Mouse (Mus musculus): ENCODE measurements at regions not wholly inside any gene's neighbourhood (a gene's known extent, or its start where the extent isn't known, plus 50 kb on each side); places are given as distances from the start of the nearest gene placed in this dataset.
A peak's percentile ranks its signal among the peaks of the same experiment; 100 is the strongest.

DNA sequence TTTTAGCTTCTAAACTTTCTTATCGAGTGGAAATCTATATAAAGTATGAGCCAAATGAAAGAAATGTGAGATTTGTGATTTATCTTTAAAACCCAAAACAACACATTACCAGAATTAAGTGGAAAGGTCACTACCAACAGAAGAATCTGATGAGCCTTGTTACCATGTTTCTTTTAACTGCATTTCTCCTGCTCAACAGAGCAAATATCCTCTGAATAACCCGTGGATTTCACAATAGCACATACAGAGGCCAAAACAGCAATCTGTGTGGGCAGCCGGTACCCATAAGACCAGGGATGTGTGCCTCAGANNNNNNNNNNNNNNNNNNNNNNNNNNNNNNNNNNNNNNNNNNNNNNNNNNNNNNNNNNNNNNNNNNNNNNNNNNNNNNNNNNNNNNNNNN is 85.3 kb downstream of the 4930444P10Rik start:
- no peak for DNase-seq

DNA sequence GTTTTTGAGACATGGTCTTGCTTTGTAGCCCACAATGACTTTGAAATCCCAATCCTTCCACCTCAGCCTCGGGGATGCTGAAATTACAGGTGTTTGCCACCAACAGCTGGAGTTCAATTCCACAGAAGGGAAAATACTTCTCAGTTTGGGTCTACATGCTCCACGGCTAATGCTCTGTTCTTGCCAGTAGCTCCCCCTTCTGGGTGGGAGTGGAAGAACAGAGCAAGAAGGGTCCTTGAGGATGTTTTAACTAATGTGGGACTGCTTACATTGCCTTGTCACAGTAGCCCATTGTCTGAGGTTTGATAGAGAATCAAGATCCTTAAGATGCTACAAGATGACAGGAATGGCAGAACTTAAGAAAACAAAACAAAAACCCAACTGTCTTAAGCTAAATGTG is 86.2 kb downstream of the 4930444P10Rik start:
- DNase-seq, result no peak

GRCm38 (mm10) chr1:15997135-15997534 is 96.0 kb downstream of the 4930444P10Rik start:
- DNase-seq, result no peak

DNA sequence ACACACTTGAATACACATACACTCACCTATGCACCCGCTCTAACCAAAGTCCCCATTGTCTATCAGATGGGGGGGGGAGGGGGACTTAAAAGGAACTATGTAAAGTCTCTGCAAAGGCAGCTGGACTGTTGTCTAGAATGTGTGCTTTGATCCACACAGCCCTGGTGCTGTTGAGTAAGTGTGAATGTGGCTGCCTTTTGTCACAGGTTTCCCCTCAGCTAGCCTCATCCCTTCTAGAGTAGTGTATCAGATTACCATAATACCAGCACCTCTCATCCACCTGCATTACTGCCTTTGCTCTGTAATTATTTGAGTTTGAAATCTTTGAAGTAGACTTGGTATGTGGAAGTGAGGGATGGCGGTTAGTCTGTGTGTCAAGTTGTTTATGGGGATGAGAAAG is 96.8 kb downstream of the 4930444P10Rik start:
- no peak for DNase-seq

- peak; percentile 9 for DNase-seq
Observed at GRCm38 (mm10) chr1:15993561-15994410, 99.3 kb downstream of the 4930444P10Rik start.

DNA sequence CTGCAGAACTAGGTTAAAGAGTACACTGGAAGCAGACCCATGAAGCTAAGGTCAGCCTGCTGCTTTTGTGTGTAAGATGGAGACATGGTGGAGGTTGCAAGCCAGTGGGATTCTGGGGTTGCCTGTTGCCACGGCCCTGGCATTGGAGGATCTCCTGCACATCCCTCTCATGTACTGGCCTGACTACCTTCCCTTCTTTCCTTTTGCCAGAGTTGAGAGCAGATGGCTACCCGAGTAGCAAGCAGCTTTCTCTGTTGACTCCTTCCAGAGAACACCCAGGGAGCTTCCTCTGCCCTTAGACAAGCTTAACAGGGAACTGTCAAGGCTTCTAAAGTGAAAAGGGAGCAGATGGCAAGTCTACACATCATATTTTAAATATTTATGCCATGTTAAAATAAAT is 102.1 kb downstream of the 4930444P10Rik start:
- DNase-seq, result no peak

GRCm38 (mm10) chr1:15985579-15985978 is 107.5 kb downstream of the 4930444P10Rik start:
- no peak for DNase-seq

GRCm38 (mm10) chr1:15979333-15979732 is 113.8 kb downstream of the 4930444P10Rik start:
- DNase-seq, result no peak

- DNase-seq, result no peak
Observed at GRCm38 (mm10) chr1:15959578-15959977, 133.5 kb downstream of the 4930444P10Rik start.

- no peak for DNase-seq
Observed at GRCm38 (mm10) chr1:15958661-15959060, 134.5 kb downstream of the 4930444P10Rik start.

GRCm38 (mm10) chr1:15943662-15944061 is 149.5 kb downstream of the 4930444P10Rik start:
- peak; percentile 36 for DNase-seq

DNA sequence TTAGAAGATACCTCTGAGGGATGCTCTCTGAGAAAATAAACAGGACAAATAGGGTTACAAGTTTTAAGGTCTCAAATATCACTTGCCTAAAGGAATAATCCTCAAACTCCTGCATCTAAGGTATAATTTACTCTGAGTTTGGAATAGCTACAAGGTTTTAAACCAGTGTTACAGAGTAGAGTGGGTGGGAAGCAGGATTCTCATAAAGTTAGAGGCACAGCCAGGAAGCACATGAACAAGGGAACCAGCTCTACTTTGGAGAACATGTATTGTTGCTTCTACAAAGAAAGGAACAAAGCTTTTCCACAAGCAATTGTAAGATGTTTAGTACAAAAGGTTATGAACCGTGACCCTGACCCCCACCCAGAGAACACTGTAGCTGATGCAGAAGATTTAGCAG is 150.1 kb downstream of the 4930444P10Rik start:
- no peak for DNase-seq

Measured in right cerebral cortex, postnatal 25 days (tissue).